Mouse (Mus musculus) heart, adult 2 months (tissue): ENCODE measurements around the gene Mr1. TPM values are rescaled to one million over a fixed set of nuclear protein-coding genes. Genes with fewer than 3 reads are reported as not detected.

Experiments used
- DNase-seq, 2 experiments: peaks; one replicate each; pipeline ENCODE4 v3.0.0; 2021
- H3K27ac ChIP-seq: fragments of 200-600 bp; 2 replicates; pipeline ENCODE4 v1.8.1; 2022
- H3K27me3 ChIP-seq: fragments of 200-500 bp; 2 replicates; pipeline ENCODE4 v1.6.1; 2012; ENCODE audit warnings: mild to moderate bottlenecking, low read length, inconsistent platforms, mixed read lengths; ENCODE audit not compliant: control insufficient read depth, insufficient read depth
- H3K36me3 ChIP-seq: fragments of 200-500 bp; 2 replicates; pipeline ENCODE4 v1.6.1; 2012; ENCODE audit warnings: low read length, inconsistent platforms; ENCODE audit not compliant: control insufficient read depth, insufficient read depth
- H3K4me1 ChIP-seq: fragments of 200-500 bp; 2 replicates; pipeline ENCODE4 v1.6.1; 2011; ENCODE audit warnings: low read length; ENCODE audit not compliant: control insufficient read depth, insufficient read depth
- H3K4me3 ChIP-seq: fragments of 200-600 bp; 2 replicates; pipeline ENCODE4 v1.8.1; 2022
- H3K79me2 ChIP-seq: fragments of 200-500 bp; replicated peaks from 2 replicates; pipeline ENCODE4 v1.6.1; 2012; ENCODE audit warnings: mild to moderate bottlenecking, inconsistent platforms, low read length, moderate library complexity, mixed read lengths; ENCODE audit not compliant: control insufficient read depth, insufficient read depth
- H3K9ac ChIP-seq: fragments of 200-500 bp; 2 replicates; pipeline ENCODE4 v1.6.1; 2012; ENCODE audit warnings: low read depth, mild to moderate bottlenecking, control low read depth, inconsistent platforms, low read length, mixed read lengths
- CTCF ChIP-seq: fragments of 200-600 bp; IDR thresholded peaks from 2 replicates; pipeline ENCODE4 v1.8.1; 2022; ENCODE audit warnings: antibody characterized with exemption, mild to moderate bottlenecking, moderate library complexity
- EP300 ChIP-seq: fragments of 200-500 bp; IDR thresholded peaks from 2 replicates; pipeline ENCODE4 v1.6.1; 2011; ENCODE audit warnings: low read depth, low read length, control low read depth; ENCODE audit not compliant: insufficient read depth
- POLR2A ChIP-seq: fragments of 200-500 bp; IDR thresholded peaks from 2 replicates; pipeline ENCODE4 v1.6.1; 2011; ENCODE audit warnings: mild to moderate bottlenecking, low read depth, low read length, control low read depth; ENCODE audit not compliant: insufficient read depth
- WGBS: fragments of 180-500 bp; shearing (Covaris S2); methylation state at CpG from one replicate; pipeline ENCODE4 v1.1.7; 2018; 5-methylcytosine and 5-hydroxymethylcytosine counted together
- intact Hi-C: fragments of 180-260 bp; cut with DNase I; formaldehyde crosslinking; loops from one replicate; pipeline ENCODE4 v1.15.1; 2025
- polyA plus RNA-seq: library from polyadenylated mRNA; depleted of rRNA; stranded (reverse); fragments of >200 nt; gene quantifications from 2 replicates; pipeline ENCODE4 v1.2.3, GENCODE M21; 2012
- total RNA-seq, 2 experiments: library from RNA; stranded (reverse); gene quantifications; 2 replicates each; pipeline ENCODE4 v1.2.3; 2021

Gene Mr1
- total and polyA plus RNA-seq, 3 experiments, result 6.1 to 6.7 (median 6.5) TPM

DNA sequence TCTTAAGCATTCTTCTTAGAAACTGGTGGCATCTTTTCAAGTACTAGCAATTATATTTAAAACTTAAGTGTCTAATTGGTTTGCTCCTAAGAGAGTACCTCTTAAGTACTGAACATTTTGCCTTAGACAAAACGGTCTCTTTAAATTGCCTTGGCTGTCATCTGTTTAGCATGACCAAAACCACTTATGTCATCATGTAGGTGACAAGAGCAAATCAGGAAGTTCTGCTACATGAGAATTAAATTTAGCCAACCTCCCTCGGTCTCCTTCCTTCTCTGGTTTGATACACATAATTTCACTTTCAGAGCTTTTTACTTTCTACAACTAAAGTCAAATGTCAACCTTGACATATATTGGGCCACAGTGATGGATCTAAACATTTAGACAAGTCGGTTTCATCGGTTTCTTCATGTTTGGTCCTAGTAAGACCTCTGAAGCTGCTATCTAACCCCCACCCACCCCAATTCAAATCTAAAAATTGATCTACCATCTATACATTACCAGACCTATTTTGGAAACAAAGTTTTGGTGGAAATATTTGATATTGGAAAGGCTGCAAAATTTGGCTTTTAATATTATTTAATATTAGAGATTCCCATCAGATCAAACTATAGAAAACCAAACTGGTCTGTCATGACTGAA is 49.9 kb downstream of the Mr1 start:
- intact Hi-C loops, result loop anchor here (1.0 to 5.0 kb wide), 2 partner anchors 11 to 121 kb away; no protein-coding TSS in a partner anchor
- peaks cover 5% of the 10 kb centered on the region; the same call in 1 of the 2 replicates for H3K79me2 ChIP-seq
- peak overlapping the region; percentile 95; the same call in 1 of the 2 replicates for H3K27ac ChIP-seq
- no peaks in the 10 kb centered on the region for H3K27me3 ChIP-seq
- H3K36me3 ChIP-seq, result peaks cover 19% of the 10 kb centered on the region
- H3K9ac ChIP-seq, result no peak overlapping the region
- peak overlapping the region; percentile 68 for H3K4me3 ChIP-seq
- WGBS, result 48% methylated on average over 4 of the region's 4 CpGs
- DNase-seq, result no peak
- TF ChIP-seq POLR2A, result 0 out of 2 replicates have a peak, but pooled peaks have one; percentile 7
- no peak for TF ChIP-seq EP300
- peaks cover 16% of the 10 kb centered on the region for H3K4me1 ChIP-seq

DNA sequence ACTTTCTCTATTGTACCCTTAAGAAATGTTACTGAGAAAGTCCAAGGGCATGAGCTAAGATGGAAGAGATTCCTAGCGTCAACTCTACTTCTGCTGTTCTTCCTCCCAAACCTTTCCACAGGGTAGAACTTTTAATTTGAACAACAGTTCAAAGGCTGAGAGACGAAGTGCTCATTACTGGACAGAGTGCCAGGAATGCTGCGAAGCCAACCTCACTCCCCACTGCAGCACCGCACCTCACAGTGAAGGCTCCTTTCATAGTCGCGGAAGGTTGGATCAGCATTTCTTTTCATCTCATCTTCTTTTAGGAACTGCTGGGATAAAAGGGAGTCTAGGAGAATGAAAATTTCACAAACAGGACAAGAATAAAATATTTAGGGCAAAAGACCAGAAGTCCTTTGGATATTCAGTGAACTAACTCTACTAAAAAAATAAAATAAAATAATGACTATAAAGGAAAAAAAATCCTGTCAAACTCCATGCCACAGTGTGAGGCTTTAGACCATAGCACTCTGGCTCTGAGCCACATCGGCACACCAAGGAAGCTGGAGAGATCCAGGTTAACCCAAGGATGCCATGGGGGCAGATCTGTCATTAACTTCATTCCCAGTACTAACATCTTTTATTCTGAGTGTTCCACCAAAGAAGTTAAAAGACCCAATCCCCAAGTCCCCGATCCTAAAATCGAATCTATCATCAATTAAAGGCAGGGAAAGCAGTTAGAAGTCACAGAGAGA is 52.5 kb downstream of the Mr1 start:
- Histone ChIP-seq H3K4me3 (no peak overlapping the region), H3K9ac (no peak overlapping the region), H3K79me2 (peaks cover 5% of the 10 kb centered on the region; the same call in 1 of the 2 replicates), H3K27ac (peak overlapping the region; percentile 64), H3K4me1 (peaks cover 21% of the 10 kb centered on the region), H3K27me3 (no peaks in the 10 kb centered on the region), H3K36me3 (peaks cover 19% of the 10 kb centered on the region)
- TF ChIP-seq POLR2A (no peak), EP300 (no peak), CTCF (no peak)
- WGBS, result 44% methylated on average over 9 of the region's 9 CpGs
- no peak for DNase-seq
- intact Hi-C loops, result no loop called here

GRCm38 (mm10) chr1:155093145-155093791 is 53.3 kb downstream of the Mr1 start:
- Histone ChIP-seq H3K9ac (peak overlapping the region; percentile 8; the same call in 1 of the 2 replicates), H3K27ac (peak overlapping the region; percentile 64), H3K4me3 (no peak overlapping the region), H3K36me3 (peaks cover 19% of the 10 kb centered on the region), H3K79me2 (no peaks in the 10 kb centered on the region), H3K27me3 (no peaks in the 10 kb centered on the region), H3K4me1 (peaks cover 23% of the 10 kb centered on the region)
- TF ChIP-seq EP300, result 0 out of 2 replicates have a peak, but pooled peaks have one; percentile 37
- no peak for TF ChIP-seq POLR2A
- peak; percentile 58 to 68 for DNase-seq
- 5% methylated on average over 4 of the region's 4 CpGs for WGBS
- intact Hi-C loops, result no loop called here

DNA sequence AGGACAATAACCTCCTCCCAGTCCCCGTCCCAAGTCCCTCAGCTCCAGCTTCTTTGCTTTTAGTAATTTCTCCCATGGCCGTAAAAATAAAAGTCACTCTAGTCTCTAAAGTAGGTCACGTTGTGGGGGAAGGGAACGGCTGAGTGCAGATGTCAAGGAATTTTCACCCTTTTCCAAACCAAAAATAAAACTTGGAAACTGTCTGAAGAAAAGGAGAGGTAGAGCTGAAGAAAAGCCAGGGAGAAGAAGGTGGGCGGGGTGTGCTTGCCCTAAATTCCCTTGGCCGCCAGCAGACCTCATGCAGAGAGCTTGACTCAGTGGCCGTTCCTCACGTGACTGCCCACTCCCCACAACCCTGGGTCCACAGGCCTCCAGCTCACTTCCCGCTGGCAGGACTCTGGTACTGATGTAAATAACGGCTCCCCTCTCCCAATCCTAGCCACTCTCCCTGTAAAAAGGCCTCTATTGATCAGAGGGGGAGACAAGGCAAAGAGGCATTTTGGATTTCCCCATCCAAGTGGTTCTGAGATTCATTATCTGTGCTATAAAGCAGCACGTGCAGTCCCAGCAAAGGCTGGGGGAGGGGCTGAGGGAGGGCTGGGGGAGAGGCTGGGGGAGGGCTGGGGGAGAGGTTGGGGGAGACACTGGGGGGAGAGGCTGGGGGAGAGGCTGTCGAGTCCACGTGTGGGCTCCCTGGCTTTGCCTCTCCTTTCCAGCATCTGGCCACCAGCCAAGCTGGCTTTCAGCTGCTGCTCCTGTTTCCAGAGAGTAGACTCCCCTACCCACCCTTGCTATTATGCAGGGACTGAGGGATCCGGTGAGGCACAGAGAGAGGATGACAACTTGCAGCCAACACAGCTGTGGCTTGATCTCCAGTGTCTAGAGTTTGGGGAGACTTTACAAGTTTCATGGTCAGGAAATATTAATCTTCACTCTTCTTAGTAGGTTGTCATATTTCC is 54.5 kb downstream of the Mr1 start:
- Histone ChIP-seq H3K36me3 (peaks cover 18% of the 10 kb centered on the region), H3K79me2 (no peaks in the 10 kb centered on the region), H3K4me3 (no peak overlapping the region), H3K4me1 (peaks cover 24% of the 10 kb centered on the region), H3K9ac (no peak overlapping the region), H3K27me3 (no peaks in the 10 kb centered on the region), H3K27ac (peak overlapping the region; percentile 64)
- intact Hi-C loops, result no loop called here
- peak; percentile 58 to 69 for DNase-seq
- no peak for TF ChIP-seq POLR2A
- no peak for TF ChIP-seq CTCF
- no peak for TF ChIP-seq EP300
- 55% methylated on average over 14 of the region's 14 CpGs for WGBS

DNA sequence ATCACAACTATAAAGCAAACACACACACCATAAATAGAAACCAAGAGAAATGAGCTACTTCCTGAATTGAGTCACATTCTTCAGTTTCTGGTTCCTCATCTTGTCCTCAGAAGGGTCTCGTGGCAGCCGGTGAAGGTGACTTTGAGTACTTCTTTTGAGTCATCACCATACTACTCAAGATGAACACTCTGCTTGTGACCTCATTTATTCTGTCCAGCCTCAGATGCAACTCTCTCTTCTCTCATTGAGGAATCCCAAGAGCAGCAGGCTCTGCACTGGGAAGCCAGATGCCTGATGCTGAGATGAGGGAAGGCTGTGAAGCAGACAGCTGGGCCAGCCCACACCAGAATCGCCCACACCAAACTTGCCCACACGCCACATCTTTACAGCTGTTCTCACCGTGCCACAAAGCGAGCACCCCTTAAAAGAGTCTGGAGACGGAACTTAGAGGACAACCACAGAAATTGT is 55.2 kb downstream of the Mr1 start:
- peak; percentile 58 to 66 for DNase-seq
- TF ChIP-seq EP300 (no peak), CTCF (no peak), POLR2A (no peak)
- Histone ChIP-seq H3K27ac (peak overlapping the region; percentile 64), H3K9ac (no peak overlapping the region), H3K27me3 (no peaks in the 10 kb centered on the region), H3K4me1 (peaks cover 26% of the 10 kb centered on the region), H3K79me2 (no peaks in the 10 kb centered on the region), H3K36me3 (peaks cover 10% of the 10 kb centered on the region), H3K4me3 (no peak overlapping the region)
- 56% methylated on average over 7 of the region's 7 CpGs for WGBS
- intact Hi-C loops, result no loop called here
